Mouse (Mus musculus) midbrain, embryonic 11.5 days (tissue): ENCODE results near the gene Igf2bp2. TPM values are rescaled to one million over a fixed set of nuclear protein-coding genes. Genes with fewer than 3 reads are reported as not detected.
A peak's percentile ranks its signal among the peaks of the same experiment; 100 is the strongest.

Experiments used
- ATAC-seq: fragments of 200-750 bp; cut with Nextera tagmentation; 2 replicates; pipeline ENCODE4 v1.8.0; 2017; ENCODE audit warnings: moderate TSS enrichment, moderate library complexity; ENCODE audit not compliant: low FRiP score
- DNase-seq: peaks from one replicate; pipeline ENCODE4 v3.0.0; 2015; ENCODE audit warnings: low spot score; ENCODE audit errors: missing footprints
- H3K27ac ChIP-seq: fragments of 300-500 bp; sonication (generic); 2 replicates; pipeline ENCODE4 v1.5.1; 2014; ENCODE audit warnings: low read depth, low read length
- H3K27me3 ChIP-seq: fragments of 300-500 bp; sonication (generic); 2 replicates; pipeline ENCODE4 v1.6.1; 2014; ENCODE audit warnings: mild to moderate bottlenecking, low read length, moderate library complexity, mixed read lengths; ENCODE audit not compliant: control insufficient read depth, insufficient read depth
- H3K36me3 ChIP-seq: fragments of 300-500 bp; sonication (generic); 2 replicates; pipeline ENCODE4 v1.6.1; 2014; ENCODE audit warnings: mild to moderate bottlenecking, low read length, moderate library complexity, mixed read lengths; ENCODE audit not compliant: control insufficient read depth, insufficient read depth
- H3K4me1 ChIP-seq: fragments of 300-500 bp; sonication (generic); 2 replicates; pipeline ENCODE4 v1.6.1; 2014; ENCODE audit warnings: low read length; ENCODE audit not compliant: control insufficient read depth, insufficient read depth
- H3K4me2 ChIP-seq: fragments of 300-500 bp; sonication (generic); 2 replicates; pipeline ENCODE4 v1.6.1; 2014; ENCODE audit warnings: mild to moderate bottlenecking, moderate library complexity
- H3K4me3 ChIP-seq: fragments of 300-500 bp; sonication (generic); 2 replicates; pipeline ENCODE4 v1.5.1; 2014; ENCODE audit warnings: low read depth, low read length
- H3K9ac ChIP-seq: fragments of 300-500 bp; sonication (generic); 2 replicates; pipeline ENCODE4 v1.6.1; 2014; ENCODE audit warnings: low read length
- H3K9me3 ChIP-seq: fragments of 300-500 bp; sonication (generic); 2 replicates; pipeline ENCODE4 v1.6.1; 2016; ENCODE audit warnings: low read length; ENCODE audit not compliant: control insufficient read depth
- WGBS: fragments of 180-500 bp; shearing (Covaris S2); extraction: QIAGEN DNeasy Blood & Tissue Kit; methylation state at CpG from one replicate; pipeline ENCODE4 v1.1.7; 2014; 5-methylcytosine and 5-hydroxymethylcytosine counted together
- polyA plus RNA-seq: library from polyadenylated mRNA; unstranded; fragments of >200 nt; fragmentation: Nextera tagmentation; extraction: Ambion mirVana; gene quantifications from 2 replicates; pipeline ENCODE4 v1.2.1, GENCODE M21; 2014

Igf2bp2 gene
- polyA plus RNA-seq, result 108 and 109 TPM in 2 replicates

GRCm38 (mm10) chr16:22162512-22163455, at the start of gene Igf2bp2:
Gene Igf2bp2, minus strand, starts transcription at chr16:22163299.
- Histone ChIP-seq H3K36me3 (no peaks in the 10 kb centered on the region), H3K9me3 (no peaks in the 10 kb centered on the region), H3K27ac (peak within 1 kb of the TSS; percentile 87), H3K9ac (peak within 1 kb of the TSS; percentile 91), H3K4me1 (peaks cover 18% of the 10 kb centered on the region), H3K4me2 (peak within 1 kb of the TSS; percentile 74), H3K4me3 (peak within 1 kb of the TSS; percentile 95), H3K27me3 (no peaks in the 10 kb centered on the region)
- DNase-seq (peak; percentile 97), ATAC-seq (peak; percentile 80)
- WGBS, result under 1% methylated on average over 109 of the region's 131 CpGs

GRCm38 (mm10) chr16:22203501-22203900, 40.4 kb upstream of the Igf2bp2 start:
- H3K9me3 ChIP-seq, result no peaks in the 10 kb centered on the region
- no peak for ATAC-seq
- 88% methylated on average over 1 of the region's 1 CpGs for WGBS

DNA sequence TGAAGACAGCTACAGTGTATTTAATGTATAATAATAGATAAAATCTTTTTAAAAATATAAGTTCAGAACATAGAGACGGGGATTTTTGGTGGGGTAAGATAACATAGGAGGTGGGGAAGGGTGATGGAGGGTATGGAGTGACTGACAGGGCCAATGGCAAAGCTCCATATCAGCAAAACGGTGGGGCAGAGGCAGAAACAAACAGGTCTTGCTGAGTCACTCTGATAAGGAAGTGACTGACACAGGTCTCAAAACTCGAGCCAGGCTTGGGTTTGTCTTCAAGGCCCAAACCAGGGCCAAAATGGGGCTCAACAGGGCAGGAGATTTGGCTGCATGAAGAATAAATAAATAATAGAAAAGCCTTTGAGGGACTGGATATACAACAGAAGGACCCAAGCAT, 38.8 kb upstream of the Igf2bp2 start:
- no peaks in the 10 kb centered on the region for H3K9me3 ChIP-seq
- WGBS, result 72% methylated on average over 3 of the region's 3 CpGs
- DNase-seq, result no peak
- no peak overlapping the region for H3K9ac ChIP-seq
- no peak overlapping the region for H3K27ac ChIP-seq
- no peaks in the 10 kb centered on the region for H3K4me1 ChIP-seq
- no peak overlapping the region for H3K4me3 ChIP-seq
- no peaks in the 10 kb centered on the region for H3K27me3 ChIP-seq
- H3K36me3 ChIP-seq, result no peaks in the 10 kb centered on the region
- no peak for ATAC-seq
- no peak overlapping the region for H3K4me2 ChIP-seq

More at GRCm38 (mm10) chr16:22203501-22203900, 40.4 kb upstream of the Igf2bp2 start:
- H3K36me3 ChIP-seq, result no peaks in the 10 kb centered on the region
- no peak overlapping the region for H3K27ac ChIP-seq
- H3K4me3 ChIP-seq, result no peak overlapping the region
- DNase-seq, result no peak
- no peaks in the 10 kb centered on the region for H3K27me3 ChIP-seq
- no peak overlapping the region for H3K9ac ChIP-seq
- H3K4me2 ChIP-seq, result no peak overlapping the region
- no peaks in the 10 kb centered on the region for H3K4me1 ChIP-seq

DNA sequence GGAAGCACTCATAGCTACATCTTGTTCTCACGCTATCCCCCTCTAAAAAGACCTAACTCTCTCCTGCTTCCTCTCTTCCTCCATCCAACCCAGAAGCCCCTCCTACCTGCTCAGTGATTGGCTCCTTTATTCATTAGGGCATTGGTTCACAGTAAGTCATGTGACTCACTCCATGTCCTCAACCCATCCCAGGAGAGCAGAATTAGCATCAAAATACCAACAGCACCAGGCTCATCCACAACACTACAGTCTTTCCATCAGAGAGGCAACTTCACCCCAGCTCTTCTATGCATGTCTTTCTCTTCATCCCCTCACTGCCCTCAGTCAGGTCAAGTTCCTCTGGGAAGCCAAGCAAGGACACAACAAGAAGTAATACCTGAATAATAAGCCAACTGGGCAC, 37.4 kb upstream of the Igf2bp2 start:
- H3K27ac ChIP-seq, result no peak overlapping the region
- ATAC-seq (no peak), DNase-seq (no peak)
- no peaks in the 10 kb centered on the region for H3K9me3 ChIP-seq
- H3K4me1 ChIP-seq, result no peaks in the 10 kb centered on the region
- H3K36me3 ChIP-seq, result no peaks in the 10 kb centered on the region
- H3K9ac ChIP-seq, result no peak overlapping the region
- H3K27me3 ChIP-seq, result no peaks in the 10 kb centered on the region
- H3K4me2 ChIP-seq, result no peak overlapping the region
- H3K4me3 ChIP-seq, result no peak overlapping the region
- WGBS, result 47% methylated on average over 1 of the region's 1 CpGs

GRCm38 (mm10) chr16:22187366-22187765, 24.3 kb upstream of the Igf2bp2 start:
- Histone ChIP-seq H3K4me3 (no peak overlapping the region), H3K4me1 (no peaks in the 10 kb centered on the region), H3K36me3 (no peaks in the 10 kb centered on the region), H3K27ac (no peak overlapping the region), H3K27me3 (no peaks in the 10 kb centered on the region), H3K9me3 (no peaks in the 10 kb centered on the region), H3K4me2 (no peak overlapping the region), H3K9ac (no peak overlapping the region)
- DNase-seq (no peak), ATAC-seq (no peak)
- 79% methylated on average over 12 of the region's 12 CpGs for WGBS

- Histone ChIP-seq H3K9ac (no peak overlapping the region), H3K9me3 (no peaks in the 10 kb centered on the region), H3K27me3 (no peaks in the 10 kb centered on the region), H3K27ac (no peak overlapping the region), H3K4me3 (no peak overlapping the region), H3K4me1 (no peaks in the 10 kb centered on the region), H3K36me3 (no peaks in the 10 kb centered on the region), H3K4me2 (no peak overlapping the region)
- DNase-seq, result no peak
- WGBS, result 91% methylated on average over 3 of the region's 3 CpGs
- ATAC-seq, result no peak
These were observed 22.3 kb upstream of the Igf2bp2 start for GRCm38 (mm10) chr16:22185411-22185810.

DNA sequence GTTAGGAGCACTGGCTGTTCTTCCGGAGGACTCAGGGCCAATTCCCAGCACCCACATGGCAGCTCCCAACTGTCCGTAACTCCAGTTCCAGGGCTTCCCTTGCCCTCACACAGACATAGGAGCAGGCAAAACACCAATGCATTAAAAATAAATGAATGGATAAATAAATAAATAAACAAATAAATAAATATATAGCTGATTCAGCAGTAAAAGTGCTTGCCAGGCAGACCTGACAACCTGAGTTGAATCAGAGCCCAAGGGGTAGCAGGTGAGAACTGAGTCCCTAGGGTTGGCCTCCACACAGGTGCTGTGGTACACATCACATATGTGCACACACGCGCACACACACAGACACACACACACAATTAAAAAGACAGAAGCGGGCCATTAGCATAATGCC, 21.0 kb upstream of the Igf2bp2 start:
- Histone ChIP-seq H3K4me2 (no peak overlapping the region), H3K27me3 (no peaks in the 10 kb centered on the region), H3K9me3 (no peaks in the 10 kb centered on the region), H3K4me3 (no peak overlapping the region), H3K27ac (no peak overlapping the region), H3K36me3 (no peaks in the 10 kb centered on the region), H3K4me1 (no peaks in the 10 kb centered on the region), H3K9ac (no peak overlapping the region)
- ATAC-seq (no peak), DNase-seq (no peak)
- WGBS, result 95% methylated on average over 5 of the region's 5 CpGs

DNA sequence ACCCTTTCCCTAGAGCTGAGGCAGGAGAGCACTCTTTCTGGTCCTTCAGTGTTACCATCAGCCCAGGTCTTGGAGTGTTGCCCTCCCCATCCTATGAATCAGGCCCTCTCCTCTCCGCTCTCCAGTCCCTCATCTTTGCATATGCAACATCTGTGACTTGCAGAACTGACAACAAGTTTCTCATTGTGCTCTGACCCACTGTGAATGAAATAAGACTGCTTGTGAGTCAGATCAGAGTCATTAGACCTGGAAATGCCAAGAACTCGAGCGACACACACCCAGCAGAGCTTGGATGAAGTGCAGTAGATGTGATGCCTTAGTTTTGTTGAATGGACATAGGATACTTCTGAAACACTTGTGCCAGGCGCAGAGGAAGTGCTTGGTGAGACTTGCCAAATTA, 19.2 kb upstream of the Igf2bp2 start:
- ATAC-seq (no peak), DNase-seq (no peak)
- H3K4me1 ChIP-seq, result no peaks in the 10 kb centered on the region
- no peak overlapping the region for H3K4me3 ChIP-seq
- 87% methylated on average over 4 of the region's 4 CpGs for WGBS
- H3K27me3 ChIP-seq, result no peaks in the 10 kb centered on the region
- H3K36me3 ChIP-seq, result no peaks in the 10 kb centered on the region
- no peak overlapping the region for H3K4me2 ChIP-seq
- H3K9ac ChIP-seq, result no peak overlapping the region
- H3K27ac ChIP-seq, result no peak overlapping the region
- H3K9me3 ChIP-seq, result no peaks in the 10 kb centered on the region

- DNase-seq, result no peak
- H3K27ac ChIP-seq, result no peak overlapping the region
- no peaks in the 10 kb centered on the region for H3K4me1 ChIP-seq
- no peak for ATAC-seq
- H3K4me3 ChIP-seq, result no peak overlapping the region
- no peaks in the 10 kb centered on the region for H3K27me3 ChIP-seq
- H3K36me3 ChIP-seq, result no peaks in the 10 kb centered on the region
- no peak overlapping the region for H3K9ac ChIP-seq
- no peak overlapping the region for H3K4me2 ChIP-seq
- WGBS, result 69% methylated on average over 3 of the region's 3 CpGs
- no peaks in the 10 kb centered on the region for H3K9me3 ChIP-seq
These were observed 15.7 kb upstream of the Igf2bp2 start for GRCm38 (mm10) chr16:22178793-22179192.
